Mouse (Mus musculus) cerebellum, adult 18-20 months (tissue): Measurements from ENCODE around the gene Kcnab3.

ENCODE experiments used
- DNase-seq, 2 experiments: peaks; one replicate each; pipeline ENCODE4 v3.0.0; 2021

The Kcnab3 gene

DNA sequence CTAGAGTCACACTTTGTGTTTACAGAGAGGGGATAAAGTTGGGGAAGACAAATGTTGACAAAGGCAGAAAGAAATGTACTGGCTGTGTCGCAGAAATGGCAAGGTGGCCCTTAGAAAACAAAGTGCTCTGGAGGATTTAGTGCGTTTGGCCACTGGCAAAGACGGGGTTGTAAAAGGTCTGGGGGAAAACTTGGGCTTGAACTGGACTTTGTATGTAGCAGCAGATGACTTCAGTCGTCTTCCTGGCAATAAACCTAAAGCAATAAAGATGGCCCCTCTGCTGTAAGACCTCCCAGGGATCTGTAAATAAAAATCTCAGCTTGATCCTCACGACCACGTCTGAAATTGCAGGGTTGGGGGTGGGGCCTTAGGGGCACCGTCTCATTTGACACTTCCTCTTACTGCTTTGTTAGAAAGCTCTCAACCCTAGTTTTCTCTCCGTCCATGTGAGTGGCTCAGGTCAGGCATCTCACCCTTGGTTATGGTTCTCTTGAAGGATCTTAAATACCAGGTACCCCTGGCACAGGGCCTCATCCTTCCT is 6.7 kb downstream of the Kcnab3 start:
- DNase-seq, result no peak

DNA sequence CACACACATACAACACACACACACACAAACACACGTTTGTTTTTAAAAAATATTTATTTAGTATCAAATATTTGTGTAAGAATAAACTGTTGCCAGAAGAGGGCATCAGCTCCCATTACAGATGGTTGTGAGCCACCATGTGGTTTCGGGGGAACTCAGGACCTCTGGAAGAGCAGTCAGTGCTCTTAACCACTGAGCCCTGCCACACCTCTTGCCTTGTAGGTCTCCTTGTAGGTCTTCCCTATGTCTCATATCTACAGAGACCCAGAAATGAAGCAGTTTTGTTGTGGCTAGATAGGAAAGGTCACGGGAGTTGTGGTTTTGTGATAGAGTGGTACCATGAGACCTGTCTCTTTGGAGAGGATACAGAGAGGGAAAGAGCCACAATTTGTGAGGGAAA is 7.9 kb downstream of the Kcnab3 start:
- DNase-seq, result no peak

DNA sequence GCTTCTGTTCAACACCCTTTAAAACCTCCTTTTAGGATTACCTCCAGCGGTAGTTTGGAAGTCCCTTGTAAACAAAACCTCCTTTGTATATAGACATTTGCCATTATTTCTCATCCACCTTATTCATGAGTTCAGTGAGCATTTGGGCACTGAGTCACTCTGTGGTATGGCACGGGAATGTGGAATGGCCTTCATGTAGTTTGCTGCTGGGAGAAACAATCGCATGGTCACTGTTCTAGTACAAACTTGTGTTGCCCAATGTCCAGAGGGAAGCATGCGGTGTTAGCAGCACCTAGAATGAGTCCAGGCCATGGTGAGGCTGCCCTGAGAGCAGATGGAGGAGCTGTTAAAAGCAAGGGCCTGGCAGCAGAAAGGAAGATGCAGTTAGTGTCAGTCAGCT is 8.7 kb downstream of the Kcnab3 start:
- DNase-seq, result no peak

GRCm38 (mm10) chr11:69340161-69341131 is 14.4 kb downstream of the Kcnab3 start, which contains the start of gene Rnf227:
Rnf227 (plus strand) TSS chr11:69340461.
- DNase-seq, result peak; percentile 66 to 89

DNA sequence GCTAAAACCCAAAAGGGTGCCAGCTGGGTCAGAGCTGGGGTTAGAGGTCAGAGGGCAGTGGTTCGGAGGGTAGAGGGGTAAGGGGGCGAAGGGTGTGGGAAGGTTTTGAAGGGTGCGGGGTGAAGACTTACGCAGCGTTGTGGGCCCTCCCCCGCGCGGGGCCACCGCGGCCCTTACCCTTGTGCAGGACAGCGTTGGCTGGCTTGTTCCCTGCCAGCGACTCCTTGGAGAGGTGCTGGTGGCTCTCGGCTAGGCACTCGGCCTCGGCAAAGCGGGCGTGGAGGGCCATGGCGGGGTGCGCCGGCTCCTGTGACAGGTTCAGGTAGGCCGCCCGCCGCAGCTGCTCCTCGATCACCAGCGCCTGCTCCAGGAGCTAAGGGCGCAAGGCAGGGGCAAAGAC is 20.4 kb downstream of the Kcnab3 start:
- DNase-seq, result no peak

- DNase-seq, result no peak
Observed at GRCm38 (mm10) chr11:69356544-69356943, 30.5 kb downstream of the Kcnab3 start.

- no peak for DNase-seq
Observed at GRCm38 (mm10) chr11:69357690-69358089, 31.6 kb downstream of the Kcnab3 start.

DNA sequence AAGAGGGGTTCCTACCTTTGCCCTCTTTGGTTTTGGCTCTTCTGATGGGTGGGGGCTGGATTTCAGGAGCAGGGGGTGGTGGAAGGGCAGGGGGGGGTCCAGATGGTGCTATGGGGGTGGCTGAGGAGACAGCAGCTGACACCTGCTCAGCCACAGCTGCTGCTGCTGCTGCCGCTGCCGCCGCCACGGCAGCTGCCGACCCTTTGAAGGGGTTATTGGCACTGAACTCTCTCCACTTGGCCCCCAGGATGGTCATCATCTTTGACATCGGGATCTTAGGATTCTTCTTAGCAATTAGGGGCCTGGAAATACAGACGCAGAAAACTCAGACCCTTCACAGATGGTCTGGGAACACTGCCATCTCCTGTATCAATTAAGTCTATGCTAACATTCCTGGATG is 36.0 kb downstream of the Kcnab3 start:
- DNase-seq, result no peak

DNA sequence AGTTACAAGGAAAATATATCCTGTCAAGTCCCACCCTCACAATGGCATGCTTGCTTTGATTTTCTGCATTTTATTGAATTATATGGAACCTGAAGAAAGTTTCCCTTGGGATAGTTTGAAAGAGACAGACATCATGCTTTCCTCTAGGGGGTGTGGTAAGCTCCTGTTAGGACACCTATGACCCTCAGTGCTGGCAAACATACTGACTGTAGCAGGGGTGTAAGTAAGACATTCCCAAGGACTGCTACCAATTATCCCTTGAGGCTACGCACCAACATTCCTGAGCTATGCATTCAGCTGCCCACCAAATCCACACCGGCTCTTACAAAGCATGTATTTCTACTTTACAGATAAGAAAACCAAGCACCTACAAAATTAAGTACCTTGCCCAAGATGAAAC is 36.4 kb downstream of the Kcnab3 start:
- DNase-seq, result no peak

GRCm38 (mm10) chr11:69364376-69364775 is 38.3 kb downstream of the Kcnab3 start:
- DNase-seq, result no peak

DNA sequence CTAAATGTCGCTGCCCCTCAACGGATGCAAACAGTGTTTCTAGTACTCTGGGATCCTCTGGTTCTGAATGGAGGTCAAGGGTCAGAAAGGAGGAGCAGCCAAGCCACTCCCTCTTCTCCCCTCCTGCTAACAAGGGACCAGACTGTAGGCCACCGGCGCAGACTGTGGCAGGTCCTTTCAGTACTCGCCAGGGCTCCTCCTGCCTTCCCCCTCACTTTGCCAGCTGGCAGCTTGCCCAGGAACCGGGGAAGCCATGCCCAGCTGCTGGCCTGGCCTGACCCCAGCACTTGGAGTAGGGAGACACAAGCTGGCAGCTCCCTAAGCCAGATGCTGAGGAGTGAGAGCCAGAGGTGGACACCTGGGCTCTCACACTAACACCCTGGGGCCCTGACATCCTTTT is 38.9 kb downstream of the Kcnab3 start:
- peak; percentile 88 to 90 for DNase-seq

DNA sequence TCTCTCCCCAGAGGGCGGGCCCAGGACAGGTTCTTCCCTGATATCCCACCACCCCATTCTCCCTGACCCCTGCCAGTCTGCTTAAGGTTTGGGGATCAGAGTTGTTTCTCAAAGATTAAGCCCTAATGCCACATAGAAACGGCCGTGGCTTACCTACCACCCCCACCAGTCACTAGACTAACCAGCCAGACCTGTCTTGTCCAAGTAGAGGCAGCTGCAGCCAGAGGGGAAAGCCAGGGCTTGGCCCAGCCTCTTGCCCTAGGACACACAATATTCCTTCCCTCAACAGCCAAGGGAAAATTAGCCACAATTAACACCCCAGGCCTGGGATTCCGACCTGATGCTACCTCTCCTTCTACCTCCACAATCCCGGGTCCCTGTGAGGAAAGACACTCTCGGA is 39.7 kb downstream of the Kcnab3 start:
- DNase-seq, result no peak

- DNase-seq, result peak; percentile 79 to 84
Observed at GRCm38 (mm10) chr11:69366157-69366854, 40.2 kb downstream of the Kcnab3 start.

DNA sequence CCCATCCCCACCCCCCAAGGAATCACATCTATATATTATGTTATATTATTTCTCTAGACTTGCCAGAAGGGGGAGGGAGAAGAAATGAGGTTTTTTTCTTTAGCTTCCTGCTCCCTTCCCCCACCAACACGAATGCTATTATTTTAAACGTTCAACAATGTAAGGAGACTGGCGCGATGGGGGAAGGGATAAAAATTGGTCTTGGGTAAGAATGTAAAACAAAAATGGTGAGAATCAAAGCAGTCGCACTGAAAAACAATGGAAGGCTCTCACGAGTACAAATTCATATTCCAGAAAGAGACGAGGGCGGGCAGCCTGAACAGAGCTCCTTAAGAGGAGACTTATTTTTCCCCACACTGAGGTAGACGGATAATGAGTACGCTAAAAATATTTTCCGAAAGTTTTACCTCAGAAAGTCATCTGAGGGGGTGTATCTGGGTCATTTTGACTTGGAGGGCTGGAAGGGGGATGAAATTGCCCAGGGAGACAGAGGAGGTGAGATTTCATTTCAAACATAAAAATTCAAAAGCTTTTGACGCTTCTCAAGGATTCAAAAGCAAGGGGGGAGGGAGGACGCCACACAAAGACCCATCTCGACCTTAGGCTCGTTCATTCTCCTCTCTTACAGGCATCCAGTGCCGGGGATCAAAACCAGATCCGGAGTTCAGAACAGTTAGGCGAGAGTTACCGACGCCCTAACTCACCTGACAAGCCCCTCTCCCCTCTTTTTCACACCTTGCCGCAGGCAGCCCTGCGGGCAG is 41.0 kb downstream of the Kcnab3 start:
- no peak for DNase-seq

DNA sequence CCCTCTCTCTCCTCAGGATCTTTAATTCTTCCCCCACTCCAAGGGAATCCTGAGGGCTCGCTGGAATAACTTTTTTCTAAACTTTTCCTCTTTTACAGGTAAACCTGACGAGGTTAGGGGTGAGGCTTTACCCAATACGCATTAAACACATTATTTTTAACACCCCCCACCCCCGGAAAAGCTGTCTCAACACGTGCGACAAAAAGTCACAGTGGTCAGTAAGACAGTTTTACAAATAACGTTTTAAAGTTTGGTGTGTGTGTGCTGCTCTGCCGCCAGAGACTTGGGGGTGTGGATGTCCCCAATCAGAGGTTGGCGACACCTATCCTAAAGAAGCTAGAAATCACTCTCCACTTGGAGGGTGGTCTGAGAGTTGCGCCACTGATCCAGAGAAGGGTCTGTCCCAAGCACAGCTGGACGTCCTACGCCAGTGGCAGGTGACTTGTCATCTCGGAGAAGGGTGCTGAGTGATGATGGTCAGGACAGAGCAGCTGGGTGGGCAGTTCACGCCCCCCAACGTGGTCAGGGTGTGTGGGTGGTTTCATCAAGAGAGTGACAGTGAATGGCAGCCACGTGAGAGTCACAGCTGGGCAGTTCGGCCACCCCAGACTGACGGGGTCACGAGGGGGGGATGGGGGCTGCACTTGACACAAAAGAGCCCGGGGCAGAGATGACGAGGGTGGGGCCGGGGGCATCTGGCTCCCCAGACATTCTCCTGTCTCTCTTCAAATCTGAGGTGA is 41.7 kb downstream of the Kcnab3 start:
- no peak for DNase-seq

- peak; percentile 35 to 68 for DNase-seq
Observed at GRCm38 (mm10) chr11:69368356-69369214, 42.5 kb downstream of the Kcnab3 start.

DNA sequence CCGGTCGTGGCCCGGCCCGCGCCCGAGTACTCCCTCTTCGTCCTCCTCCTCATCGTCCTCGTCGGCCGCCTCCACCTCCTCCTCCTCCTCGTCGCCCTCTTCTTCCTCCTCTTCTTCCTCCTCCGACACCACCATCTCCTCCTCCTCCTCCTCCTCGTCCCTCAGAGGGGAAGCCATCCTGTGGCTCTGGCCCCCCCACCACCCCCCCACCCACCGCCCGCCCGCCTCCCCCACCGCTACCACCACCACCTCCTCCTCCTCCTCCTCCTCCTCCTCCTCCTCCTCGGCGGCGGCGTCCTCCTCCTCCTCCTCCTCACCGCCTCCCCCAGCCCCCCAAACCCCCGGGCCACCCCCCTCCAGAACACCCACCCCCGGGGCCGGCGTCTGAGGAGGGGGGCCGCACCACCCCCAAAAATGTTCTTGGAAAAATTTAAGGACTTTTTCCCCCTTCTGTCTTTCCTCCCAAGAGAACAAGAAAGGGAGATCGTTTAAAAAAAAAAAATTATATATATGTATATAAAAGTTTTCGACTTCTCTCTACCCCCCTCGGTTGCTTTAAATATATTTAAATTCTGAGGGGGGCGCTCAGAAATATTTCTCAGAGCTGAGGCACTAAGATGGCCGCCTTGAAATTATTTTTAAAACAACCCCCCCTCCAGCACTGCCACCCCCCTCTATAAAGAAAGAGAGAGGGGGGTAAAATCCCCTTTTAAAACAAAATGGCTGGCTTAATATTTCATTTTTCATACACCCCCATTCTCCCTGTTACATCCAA is 43.3 kb downstream of the Kcnab3 start, which contains the start of gene Chd3:
Gene Chd3 (minus strand): TSS at position 192 of the 775 bp plus-strand sequence.
- no peak for DNase-seq

DNA sequence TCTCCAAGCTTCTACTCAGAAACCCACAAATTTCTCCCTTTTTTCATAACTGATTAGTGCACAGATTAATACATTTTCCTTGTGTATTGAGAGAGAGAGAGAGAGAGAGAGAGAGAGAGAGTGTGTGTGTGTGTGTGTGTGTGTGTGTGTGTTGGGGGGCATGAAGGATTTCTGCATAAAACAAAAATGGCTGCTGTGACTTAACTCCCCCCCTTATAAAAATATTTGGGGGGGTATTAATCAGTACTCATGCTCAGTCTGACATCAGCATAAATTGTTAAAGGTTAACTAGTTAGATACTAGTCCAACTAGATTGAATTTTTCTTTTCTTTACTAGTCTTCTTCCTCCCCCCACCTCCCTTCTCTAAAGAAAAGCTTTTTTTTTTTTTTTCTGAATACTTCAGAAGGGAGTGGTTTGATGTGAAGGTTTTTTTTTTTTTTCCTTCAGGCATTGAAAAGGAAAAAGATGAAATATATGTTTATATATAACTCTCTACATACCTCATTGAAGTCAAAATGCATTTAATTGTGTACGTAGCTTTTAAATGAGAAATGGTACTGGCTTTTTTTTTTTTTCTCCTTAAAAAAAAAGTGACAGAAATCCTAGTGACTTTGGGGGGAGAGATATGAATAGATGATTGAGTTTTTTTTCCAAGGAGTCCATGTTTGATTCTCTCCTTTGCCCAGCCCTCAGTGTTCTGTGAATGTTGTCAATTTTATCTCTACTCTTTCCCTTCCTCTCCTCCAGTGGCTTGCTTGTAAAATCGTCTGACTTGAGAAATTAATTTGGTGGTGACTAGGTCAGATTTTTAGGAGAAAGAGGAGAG is 44.1 kb downstream of the Kcnab3 start:
- no peak for DNase-seq

GRCm38 (mm10) chr11:69370817-69371215 is 44.8 kb downstream of the Kcnab3 start:
- DNase-seq, result no peak
